Mouse (Mus musculus): Measurements from ENCODE around the gene Fnbp1l.

The Fnbp1l gene

DNA sequence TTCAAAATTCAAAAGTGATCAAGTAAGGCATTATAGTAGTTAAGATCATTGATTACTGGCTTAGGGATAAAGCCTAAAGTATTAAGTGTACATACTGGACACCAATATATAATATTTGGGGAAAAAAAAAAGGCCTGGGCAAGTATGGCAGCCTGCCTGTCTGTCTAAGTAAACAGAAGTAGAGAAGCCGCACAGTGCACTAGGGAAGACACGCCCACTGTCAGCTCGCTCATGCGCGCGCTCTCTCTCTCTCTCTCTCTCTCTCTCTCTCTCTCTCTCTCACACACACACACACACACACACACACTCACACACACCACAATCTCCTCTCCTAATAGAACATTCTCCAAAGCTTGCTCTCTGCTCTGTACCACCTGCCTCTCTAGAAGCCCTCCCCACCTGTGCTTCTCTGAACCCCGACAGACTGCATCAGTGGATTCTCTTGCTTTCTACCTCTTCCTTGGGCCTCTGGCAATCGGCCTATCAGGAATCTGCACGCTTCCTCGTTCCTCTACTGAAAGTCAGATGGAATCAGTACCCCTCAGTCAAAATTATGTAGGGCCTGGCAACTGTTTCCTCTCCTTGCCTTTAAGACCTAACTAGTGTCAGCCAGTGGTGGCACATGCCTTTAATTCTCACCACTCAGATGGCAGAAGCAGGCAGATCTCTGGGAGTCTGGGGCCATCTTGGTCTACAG lies 13.3 kb downstream of the Fnbp1l start:
- DNase-seq (ENCODE audit: inconsistent age in 2 of 2, low spot score in 1 of 2): no peak

DNA sequence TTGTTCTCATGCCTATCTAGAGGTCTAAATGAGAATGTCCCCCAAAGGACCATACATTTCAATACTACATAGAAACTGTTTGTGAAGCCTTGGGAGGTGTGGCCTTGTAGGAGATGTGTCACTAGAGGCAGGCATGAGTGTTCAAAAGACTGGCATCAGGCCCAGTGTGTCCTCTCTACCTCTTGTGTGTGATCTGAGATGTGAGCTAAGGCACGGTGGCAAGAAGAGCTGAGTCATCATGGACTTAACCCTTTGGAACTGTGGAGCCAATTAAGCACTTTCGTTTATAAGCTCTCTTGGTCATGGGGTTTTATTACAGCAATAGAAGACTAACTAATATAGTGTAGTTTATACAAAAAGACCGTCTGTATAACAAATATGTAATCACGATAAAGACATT lies 16.3 kb downstream of the Fnbp1l start:
- peak in 1 of 2 experiments; percentile 61 for DNase-seq (ENCODE audit: inconsistent age in 2 of 2, low spot score in 1 of 2)

DNA sequence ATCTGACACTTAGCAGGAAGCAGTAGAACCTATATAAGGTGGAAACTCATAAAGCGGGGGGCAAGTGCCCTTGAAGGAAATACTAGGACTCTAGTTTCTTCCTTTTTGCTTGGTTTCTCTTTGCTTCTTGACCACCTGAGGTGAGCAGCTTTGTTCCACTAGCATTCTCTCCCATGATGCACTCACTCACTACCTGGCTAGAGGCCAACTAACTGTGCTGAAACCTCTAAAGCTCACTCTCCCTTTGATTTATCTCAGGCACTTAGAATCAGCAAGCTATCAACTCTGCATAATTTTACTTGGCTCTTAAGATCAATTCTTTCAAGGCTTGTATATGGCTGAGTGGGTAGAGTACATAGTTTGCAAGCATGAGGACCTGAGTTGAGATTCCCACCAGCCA lies 17.1 kb downstream of the Fnbp1l start:
- peak in 1 of 2 experiments; percentile 49 for DNase-seq (ENCODE audit: inconsistent age in 2 of 2, low spot score in 1 of 2)

DNA sequence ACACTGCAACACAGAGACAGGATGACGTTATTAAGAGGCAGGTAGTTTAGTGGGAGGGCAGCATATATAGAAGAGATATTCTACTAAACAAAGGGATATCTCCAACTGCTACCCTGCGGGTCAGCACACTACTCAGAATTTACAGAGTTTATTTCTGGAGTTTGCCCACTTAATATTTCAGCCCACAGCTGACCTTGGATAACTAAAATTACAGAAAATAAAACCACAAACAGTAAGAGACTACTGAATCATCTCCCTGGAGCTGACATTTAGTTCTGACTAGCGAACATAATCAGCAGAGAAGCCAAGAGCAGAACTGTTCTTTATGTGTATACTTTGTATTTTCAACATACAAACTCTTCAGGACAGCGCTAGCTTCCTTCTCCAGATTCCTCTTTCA lies 20.2 kb downstream of the Fnbp1l start:
- DNase-seq (ENCODE audit: inconsistent age in 2 of 2, low spot score in 1 of 2): peak in 1 of 2 experiments; percentile 64

DNA sequence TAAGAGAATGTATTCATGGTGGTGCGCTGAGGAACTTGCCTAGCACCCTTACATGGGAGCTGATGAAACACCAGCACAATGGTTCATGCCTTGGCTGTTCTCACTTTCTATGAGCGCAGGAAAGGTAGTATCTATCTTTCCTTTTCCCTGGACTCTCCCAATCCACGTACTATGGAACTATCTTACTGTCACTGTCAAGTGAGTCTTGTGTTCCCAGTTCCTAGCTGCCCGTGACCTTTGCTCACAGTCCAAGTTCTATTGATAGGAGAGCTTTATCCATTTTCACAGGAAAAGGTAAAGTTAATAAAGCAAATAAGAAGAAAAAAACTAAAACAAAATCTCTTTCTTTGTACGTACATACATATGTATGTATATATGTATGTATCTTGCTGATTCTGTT lies 28.7 kb downstream of the Fnbp1l start:
- DNase-seq (ENCODE audit: inconsistent age in 2 of 2, low spot score in 1 of 2): no peak

DNA sequence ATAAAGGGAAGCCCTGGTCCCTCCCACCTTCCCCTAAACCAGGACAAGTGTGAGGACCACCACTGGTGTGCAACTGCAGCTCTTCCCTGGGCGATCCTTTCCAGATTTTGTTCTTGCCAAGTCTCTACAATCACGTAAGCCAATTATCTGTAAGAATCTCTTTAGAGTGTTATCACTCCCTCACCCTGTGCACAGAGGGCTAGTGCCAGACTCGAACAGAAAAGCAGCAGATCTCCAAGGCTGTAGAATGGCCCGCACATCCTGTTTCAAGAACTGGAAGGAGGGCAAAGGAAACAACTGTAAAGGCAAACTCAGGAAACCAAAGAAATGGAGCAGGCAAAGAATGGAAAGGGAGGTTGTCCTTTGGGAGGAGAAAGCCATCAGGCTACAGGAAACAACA lies 29.2 kb downstream of the Fnbp1l start:
- no peak for DNase-seq (ENCODE audit: inconsistent age in 2 of 2, low spot score in 1 of 2)

DNA sequence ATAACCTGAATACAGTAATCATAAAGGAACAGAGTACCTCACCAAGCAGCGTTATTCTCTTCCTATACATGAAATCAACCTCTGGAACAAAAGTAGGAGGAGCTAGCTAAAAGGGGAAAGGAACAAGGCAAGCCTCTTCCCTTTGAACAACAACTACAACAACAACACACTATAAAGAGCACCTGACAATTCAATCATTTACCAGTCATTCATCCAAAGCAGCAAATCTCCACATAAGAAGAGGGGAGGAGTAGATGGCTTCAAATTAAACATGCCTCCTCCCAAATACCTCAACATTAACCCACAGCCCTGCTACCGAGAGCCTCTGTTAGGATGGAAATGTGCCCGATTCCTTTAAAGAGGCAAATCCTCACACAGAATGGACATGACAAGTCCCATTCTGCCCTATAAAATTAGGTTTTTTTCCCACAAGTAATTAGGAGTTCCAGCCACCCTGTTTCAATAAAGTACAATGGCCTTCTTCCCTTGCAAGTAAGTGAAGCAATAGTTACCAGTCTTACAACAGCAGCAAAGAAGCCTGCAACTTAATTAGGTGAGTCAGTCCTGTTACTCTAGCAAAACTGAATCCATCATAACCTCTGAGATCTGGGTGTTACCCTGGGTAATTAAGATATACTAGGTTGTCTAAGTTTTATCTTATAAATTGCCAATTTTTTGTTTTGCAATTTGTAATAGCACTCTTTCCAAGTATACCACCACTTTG lies 32.4 kb downstream of the Fnbp1l start:
- DNase-seq (ENCODE audit: inconsistent age in 2 of 2, low spot score in 1 of 2): peak in 1 of 2 experiments; percentile 48

DNA sequence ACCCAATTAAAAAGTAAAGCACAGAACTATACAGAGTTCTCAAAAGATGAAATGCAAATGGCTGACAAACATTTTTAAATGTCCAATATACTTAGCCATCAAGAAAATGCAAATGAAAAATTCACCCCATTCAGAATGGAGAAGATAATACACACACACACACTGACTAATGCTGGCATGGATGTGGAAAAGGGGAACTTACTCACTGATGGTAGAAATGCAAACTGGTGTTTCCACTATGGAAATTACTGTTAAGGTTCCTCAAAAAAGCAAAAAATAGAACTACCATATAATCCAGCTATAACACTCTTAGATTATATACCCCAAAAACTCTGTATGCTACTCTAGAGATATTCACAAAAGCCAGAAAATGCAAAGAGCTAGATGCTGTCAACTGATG lies 42.2 kb downstream of the Fnbp1l start:
- DNase-seq (ENCODE audit: inconsistent age in 2 of 2, low spot score in 1 of 2): no peak

DNA sequence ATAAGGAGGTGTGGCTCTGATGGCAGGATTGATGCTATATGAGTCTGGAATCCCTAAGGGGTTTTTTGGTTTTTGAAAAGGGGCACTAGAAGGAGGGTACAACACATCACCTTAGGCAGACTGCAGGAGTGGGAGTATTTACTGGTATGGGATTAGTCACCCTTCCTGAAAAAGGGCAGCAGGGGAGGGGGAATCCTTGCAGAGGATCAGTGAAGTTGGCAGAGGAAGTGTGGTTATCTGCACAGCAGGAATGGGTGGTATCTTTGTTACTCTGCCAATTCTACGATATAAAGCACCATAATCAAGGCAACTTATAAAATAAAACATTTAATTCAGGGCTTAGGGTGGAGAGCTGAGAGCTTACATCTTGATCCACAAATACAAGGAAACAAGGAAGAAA lies 44.6 kb downstream of the Fnbp1l start:
- DNase-seq (ENCODE audit: inconsistent age in 2 of 2, low spot score in 1 of 2): no peak

DNA sequence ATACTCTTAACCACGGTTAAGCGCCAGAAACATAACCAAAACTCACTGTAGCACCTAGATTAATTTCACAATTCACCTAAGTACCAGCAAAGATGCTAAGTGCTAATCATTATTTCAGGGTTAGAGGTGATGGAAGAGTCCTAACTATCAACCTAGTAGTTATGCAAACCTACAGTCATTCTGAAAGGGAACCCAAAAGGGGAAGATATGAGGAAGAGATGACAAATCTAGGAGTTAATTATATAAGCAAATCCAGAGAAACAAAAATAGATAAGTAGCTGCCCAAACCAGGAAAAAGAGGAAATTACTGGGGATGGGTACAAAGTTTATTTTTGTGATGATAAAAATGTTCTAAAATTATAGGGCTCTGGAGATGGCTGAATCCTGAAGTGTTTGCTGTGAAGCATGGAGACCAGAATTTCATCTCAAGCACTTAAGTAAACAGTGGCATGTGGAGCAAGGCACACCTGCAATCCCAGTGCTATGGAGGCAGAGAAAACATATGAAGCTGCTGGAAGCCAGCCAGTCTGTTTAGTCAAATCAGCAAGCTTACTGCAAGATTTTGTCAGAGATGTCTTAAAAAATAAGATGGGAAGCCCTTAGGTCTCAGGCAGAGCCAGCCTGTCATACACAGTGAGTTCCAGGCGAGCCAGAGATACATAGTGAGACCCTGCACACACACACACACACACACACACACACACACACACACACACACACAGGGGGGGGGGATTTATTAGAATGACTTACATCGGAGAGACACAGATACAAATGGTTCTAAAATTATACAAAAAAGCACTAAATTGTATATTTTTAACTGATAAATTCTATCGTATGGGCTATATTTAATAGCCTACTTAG lies 45.9 kb downstream of the Fnbp1l start:
- DNase-seq (ENCODE audit: inconsistent age in 2 of 2, low spot score in 1 of 2): no peak

DNA sequence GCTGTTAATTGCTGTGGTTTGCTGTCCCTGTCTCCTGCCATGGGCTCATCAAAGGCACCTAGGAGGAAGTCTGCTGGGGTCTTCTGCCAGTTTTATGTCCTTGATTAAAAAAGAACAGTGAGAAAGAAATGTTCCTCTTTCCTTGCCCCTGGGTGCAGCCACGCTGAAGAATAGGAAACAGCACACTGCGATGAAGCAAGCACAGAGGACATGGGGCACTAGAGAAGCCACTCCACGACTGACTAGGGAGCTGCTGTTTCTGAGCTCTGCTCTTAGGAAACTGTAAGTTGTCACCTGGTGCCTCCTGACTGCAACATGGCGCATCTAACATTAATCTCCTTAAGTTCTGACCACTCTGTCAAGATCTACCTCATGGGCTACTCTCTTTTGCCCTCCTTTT lies 53.0 kb downstream of the Fnbp1l start:
- no peak for DNase-seq (ENCODE audit: inconsistent age in 2 of 2, low spot score in 1 of 2)

DNA sequence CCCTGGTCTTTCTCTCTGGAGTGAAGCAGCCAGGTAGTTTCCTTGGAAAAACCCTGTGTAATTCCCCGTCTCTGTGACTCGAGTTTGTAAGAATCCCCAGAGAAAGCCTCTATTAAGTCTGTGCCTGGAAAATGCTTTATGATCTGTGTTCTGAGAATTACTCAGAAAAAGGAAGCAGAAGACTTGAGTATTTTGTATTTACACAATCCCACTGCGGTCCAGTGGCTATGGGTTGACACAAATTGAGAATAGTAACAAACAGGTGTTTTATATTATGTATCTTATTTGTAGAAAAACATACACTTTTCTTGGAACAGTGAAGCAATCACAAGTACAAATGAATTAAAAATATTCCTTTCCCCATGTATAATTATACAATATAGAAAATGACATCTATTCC lies 53.4 kb downstream of the Fnbp1l start:
- no peak for DNase-seq (ENCODE audit: inconsistent age in 2 of 2, low spot score in 1 of 2)

DNA sequence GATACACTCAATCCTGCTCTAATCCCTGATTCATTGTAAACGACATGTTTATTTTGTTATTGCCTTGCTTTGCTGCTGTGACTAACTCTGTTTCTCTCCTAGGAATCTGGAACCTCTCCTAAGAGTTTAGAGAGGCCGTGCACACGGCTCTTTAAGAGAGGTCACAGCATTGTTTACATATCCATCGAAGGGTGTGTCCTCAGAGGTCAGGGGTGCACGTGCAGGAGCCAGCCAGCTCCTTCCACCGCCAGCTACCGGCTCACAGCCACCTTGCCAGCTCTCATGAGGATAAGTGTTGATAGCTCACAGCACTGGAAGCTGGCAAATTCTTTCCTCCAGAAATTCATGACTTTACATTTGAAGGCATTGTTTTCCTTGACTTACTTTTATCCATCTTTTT lies 54.2 kb downstream of the Fnbp1l start:
- DNase-seq (ENCODE audit: inconsistent age in 2 of 2, low spot score in 1 of 2): no peak

DNA sequence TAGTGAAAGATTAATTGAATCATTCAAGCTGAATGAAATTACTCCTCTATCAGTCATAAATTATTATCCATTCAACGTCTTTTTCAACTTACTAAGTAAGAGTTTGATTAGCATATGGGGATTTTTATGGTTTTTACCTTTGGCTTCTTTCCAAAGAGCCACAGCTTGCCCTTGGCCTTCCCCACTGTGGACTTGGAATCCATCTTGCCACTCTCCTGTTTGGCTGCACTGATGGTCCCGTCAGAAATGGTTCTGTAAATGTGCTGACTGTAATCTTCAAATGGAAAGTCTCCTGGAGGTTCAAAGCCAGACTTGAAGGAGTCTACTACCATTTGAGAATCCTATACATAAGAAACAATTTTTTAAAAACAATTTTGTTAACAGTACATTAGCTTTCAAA lies 61.7 kb downstream of the Fnbp1l start:
- peak in 1 of 2 experiments; percentile 46 for DNase-seq (ENCODE audit: inconsistent age in 2 of 2, low spot score in 1 of 2)

DNA sequence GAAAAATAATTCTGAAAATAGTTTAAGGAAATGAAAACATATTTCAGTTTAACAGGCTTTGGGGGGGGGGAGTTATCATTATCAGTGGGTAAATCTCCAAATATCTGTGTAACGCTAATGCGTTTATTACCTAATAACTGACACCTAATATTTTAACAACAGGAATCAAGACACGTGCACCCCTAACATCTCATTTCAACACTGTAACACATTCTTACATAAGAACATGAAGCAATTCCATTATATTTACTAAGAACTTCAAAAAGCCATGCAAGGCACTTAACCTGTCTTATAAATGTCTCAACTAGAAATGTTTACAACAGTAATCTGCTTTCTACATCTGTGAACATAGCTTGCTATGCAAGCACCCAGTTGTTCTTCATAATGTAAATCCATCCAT lies 68.3 kb downstream of the Fnbp1l start:
- DNase-seq (ENCODE audit: inconsistent age in 2 of 2, low spot score in 1 of 2): no peak

DNA sequence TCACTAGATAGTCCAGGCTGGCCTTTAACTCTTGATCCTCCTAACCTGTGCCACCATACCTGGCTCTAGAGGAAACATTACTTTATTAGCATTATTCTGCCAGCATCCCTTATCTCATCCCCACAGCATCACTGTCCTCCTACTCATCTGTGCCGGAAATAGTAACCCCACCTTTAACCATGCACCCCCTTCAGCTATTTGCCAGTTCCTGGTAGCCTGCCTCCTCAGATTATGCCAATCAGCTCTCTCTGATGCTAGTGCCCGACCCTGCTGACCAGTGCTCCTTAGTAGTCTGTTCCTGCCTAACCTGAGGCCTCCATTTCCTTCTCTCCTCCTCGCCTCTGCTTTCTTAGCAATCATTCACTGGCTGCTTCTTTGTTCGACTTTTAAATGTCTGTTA lies 72.0 kb downstream of the Fnbp1l start:
- no peak for DNase-seq (ENCODE audit: inconsistent age in 2 of 2, low spot score in 1 of 2)

DNA sequence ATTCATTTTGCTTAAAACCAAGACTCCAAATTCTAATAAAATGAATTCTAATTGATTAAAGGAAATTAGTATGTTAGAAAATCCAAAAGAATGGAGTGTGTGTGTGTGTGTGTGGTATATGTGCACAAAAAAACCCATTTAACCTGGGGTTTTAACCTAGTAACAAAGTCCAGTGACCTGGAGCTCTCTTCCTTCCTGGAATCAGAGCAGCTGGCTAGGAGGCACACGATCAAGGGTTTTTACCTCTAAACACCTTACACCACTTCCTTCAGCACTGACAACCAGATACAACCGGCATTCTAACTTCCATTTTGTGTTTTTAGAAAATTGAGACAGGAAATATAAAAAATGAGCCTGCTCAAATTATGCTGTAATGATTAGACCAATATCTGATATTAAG lies 74.2 kb downstream of the Fnbp1l start:
- DNase-seq (ENCODE audit: inconsistent age in 2 of 2, low spot score in 1 of 2): no peak

DNA sequence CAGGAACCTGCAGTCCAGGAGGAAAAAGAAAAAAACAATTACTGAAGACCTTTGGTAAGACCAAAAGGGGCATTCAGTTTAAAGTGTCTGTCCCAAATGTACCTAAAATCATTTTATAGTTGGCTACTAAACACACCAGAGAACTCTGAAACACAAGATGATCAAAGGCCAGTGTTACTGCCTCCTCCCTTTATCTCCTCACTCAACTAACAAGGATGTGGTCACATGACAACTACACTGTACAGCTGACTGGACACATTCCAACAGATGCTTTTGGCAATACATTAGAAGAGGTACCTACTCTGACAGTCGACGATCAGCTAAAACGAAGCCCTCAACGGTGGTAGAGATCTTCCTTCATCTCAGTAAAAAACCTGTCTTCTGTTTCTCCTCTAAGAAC lies 78.6 kb downstream of the Fnbp1l start:
- no peak for DNase-seq (ENCODE audit: inconsistent age in 2 of 2, low spot score in 1 of 2)

DNA sequence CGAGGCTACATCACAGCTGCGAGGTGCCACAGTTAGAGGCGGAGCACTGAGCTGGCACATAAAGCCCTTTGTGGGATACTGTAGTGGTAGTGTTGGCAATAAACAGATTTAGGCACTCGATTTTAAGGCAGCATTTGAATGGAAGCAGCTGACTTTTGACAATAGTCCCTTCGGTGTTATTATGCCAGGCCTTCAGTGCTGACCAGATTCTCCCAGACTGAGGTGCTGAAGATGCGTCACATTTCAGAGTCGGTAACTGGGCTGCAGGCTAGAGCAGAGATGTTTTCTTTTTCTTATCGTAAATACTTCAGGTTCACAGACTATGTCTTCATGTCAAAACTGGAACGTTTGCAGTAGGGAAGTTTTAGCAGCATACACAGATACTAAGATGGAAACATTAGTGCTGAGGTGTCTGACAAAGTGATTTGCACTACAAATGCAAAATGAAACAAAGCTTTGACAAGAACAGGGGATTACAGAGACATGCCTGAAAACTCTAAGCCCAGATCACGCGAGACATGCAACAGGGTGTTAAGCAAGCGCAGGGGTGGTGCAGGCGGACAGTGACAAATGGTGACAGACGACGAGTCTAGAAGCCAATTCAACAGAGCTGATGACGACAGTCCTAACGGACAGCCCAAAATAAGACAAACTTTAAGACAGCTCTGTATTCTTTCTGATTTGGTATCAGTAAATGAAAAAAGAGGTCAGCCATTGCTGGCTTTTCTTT lies 79.4 kb downstream of the Fnbp1l start:
- DNase-seq (ENCODE audit: inconsistent age in 2 of 2, low spot score in 1 of 2): peak in 1 of 2 experiments; percentile 45

DNA sequence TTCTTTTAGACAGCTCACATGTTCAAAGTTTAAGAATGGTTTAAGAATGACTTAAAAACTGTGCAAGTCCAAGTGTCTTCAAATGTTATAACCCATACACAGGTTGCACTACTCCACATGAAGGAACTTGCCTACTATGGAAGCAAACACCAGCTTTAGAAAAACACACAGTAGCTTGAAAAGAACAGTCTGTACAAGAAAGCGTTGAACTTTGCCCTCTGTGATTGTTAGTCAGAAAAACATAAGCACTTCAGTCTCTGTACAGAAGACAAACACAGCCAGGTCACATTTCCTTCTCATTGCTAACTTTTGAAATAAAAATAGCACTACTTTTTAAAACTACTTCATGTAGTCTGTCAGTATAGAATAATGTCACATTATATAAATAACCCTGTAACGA lies 80.7 kb downstream of the Fnbp1l start:
- DNase-seq (ENCODE audit: inconsistent age in 2 of 2, low spot score in 1 of 2): no peak
